12 mouse cellular contexts compared by ENCODE assay signal in genomic region chr12:15544351-15544750, GRCm38 (mm10).
DNase-seq lines count a peak whose midpoint lies in the region; ATAC-seq and TF ChIP-seq lines count a peak whose summit lies in the region.
"Had no signal": no experiment of that assay in that cellular context is flagged by ENCODE, and none has a peak within 500 bp of the region (broad histone marks: within the 10 kb centered on the region; RNA-seq: fewer than 3 reads in every experiment).

No protein-coding gene starts in this region.

- intact Hi-C loops in gastrocnemius, adult 2 months (cut with DNase I): no loop called here
- intact Hi-C loops in gastrocnemius, postnatal 14 days (cut with DNase I; ENCODE audit: low total_unique reads): no loop called here
- intact Hi-C loops in heart, postnatal 14 days (cut with DNase I): no loop called here

- no peaks in the 10 kb centered on the region for H3K4me1 ChIP-seq in lung, embryonic 14.5 days (ENCODE audit: insufficient read depth)
- 0 out of 2 replicates have a peak, but pooled peaks cover 2% of the 10 kb centered on the region for H3K4me1 ChIP-seq in lung, adult 2 months (ENCODE audit: control insufficient read depth, insufficient read depth, low read length)
- H3K4me1 ChIP-seq: midbrain, embryonic 12.5 days; stomach, embryonic 15.5 days had no signal

- no peaks in the 10 kb centered on the region for H3K27me3 ChIP-seq in lung, embryonic 14.5 days (ENCODE audit: insufficient read depth, low read length)
- H3K27me3 ChIP-seq: midbrain, embryonic 12.5 days; stomach, embryonic 15.5 days had no signal

- WGBS in lung, embryonic 14.5 days: 68% methylated on average over 1 of the region's 1 CpGs
- WGBS in lung, adult 2 months: 13% methylated on average over 1 of the region's 1 CpGs

- no peak for TF ChIP-seq CTCF in gastrocnemius, adult 2 months (IDR thresholded peaks at IDR 0.05)
- no peak for TF ChIP-seq CTCF in lung, embryonic 14.5 days (IDR thresholded peaks at IDR 0.05; ENCODE audit: low read depth)
- no peak for TF ChIP-seq CTCF in lung, adult 2 months (IDR thresholded peaks at IDR 0.05; ENCODE audit: insufficient read depth, low read length)

- no peaks in the 10 kb centered on the region for H3K9me3 ChIP-seq in lung, embryonic 14.5 days (ENCODE audit: low read depth, low read length)
- H3K9me3 ChIP-seq: midbrain, embryonic 12.5 days; stomach, embryonic 15.5 days had no signal

- no peaks in the 10 kb centered on the region for H3K36me3 ChIP-seq in lung, embryonic 14.5 days (ENCODE audit: insufficient read depth)
- H3K36me3 ChIP-seq: midbrain, embryonic 12.5 days; stomach, embryonic 15.5 days had no signal

- no peak overlapping the region for H3K4me3 ChIP-seq in gastrocnemius, adult 2 months
- H3K4me3 ChIP-seq in lung, embryonic 14.5 days (ENCODE audit: low read depth, low read length): no peak overlapping the region
- no peak overlapping the region for H3K4me3 ChIP-seq in lung, adult 2 months (replicated peaks; ENCODE audit: extremely low read depth, low read depth, low read length)
- H3K4me3 ChIP-seq: midbrain, embryonic 12.5 days; stomach, embryonic 15.5 days had no signal

- H3K27ac ChIP-seq in gastrocnemius, adult 2 months: peak overlapping the region; percentile 32; the same call in 1 of the 2 replicates
- H3K27ac ChIP-seq in lung, embryonic 14.5 days (ENCODE audit: low read depth): no peak overlapping the region
- H3K27ac ChIP-seq: midbrain, embryonic 12.5 days; stomach, embryonic 15.5 days had no signal

- TF ChIP-seq POLR2A in lung, adult 2 months (IDR thresholded peaks at IDR 0.05; ENCODE audit: borderline replicate concordance, extremely low read depth, low read depth, low read length): no peak

- H3K9ac ChIP-seq in lung, embryonic 14.5 days: no peak overlapping the region
- H3K9ac ChIP-seq: forebrain, postnatal 0 days; midbrain, embryonic 12.5 days; stomach, embryonic 15.5 days had no signal

- no peak for DNase-seq in gastrocnemius, adult 2 months
- DNase-seq in gastrocnemius, postnatal 14 days: no peak
- peak; percentile 13 for DNase-seq in lung, embryonic 14.5 days
- no peak for DNase-seq in lung, adult 2 months
- DNase-seq in heart, postnatal 14 days: peak; percentile 31 to 32
- DNase-seq in right cerebral cortex, postnatal 10 days (ENCODE audit: low spot score in 2 of 2): no peak
- DNase-seq: forebrain, postnatal 0 days; thymus, postnatal 36 days had no signal

- ATAC-seq in lung, embryonic 14.5 days (ENCODE audit: insufficient read depth): no peak
- ATAC-seq in inflammation-experienced regulatory T-cells, adult 6 months: no peak
- no peak for ATAC-seq in granulocyte monocyte progenitor cell, adult 5-6 weeks (replicated peaks; ENCODE audit: poor library complexity, severe bottlenecking)
- ATAC-seq: forebrain, postnatal 0 days had no signal

- no peak overlapping the region for H3K4me2 ChIP-seq in lung, embryonic 14.5 days
- H3K4me2 ChIP-seq: midbrain, embryonic 12.5 days; stomach, embryonic 15.5 days had no signal

Comparison
In these comparisons a context has a peak if more than half of its experiments do, and no peak if none do; other contexts are left out.
1. DNase-seq: peak in lung, embryonic 14.5 days (single experiment) and heart, postnatal 14 days (2 of 2); none in gastrocnemius, adult 2 months (single experiment), gastrocnemius, postnatal 14 days (single experiment), lung, adult 2 months (single experiment) and right cerebral cortex, postnatal 10 days (0 of 2).